Mouse (Mus musculus): ENCODE results near the gene Gm10491.
A peak's percentile ranks its signal among the peaks of the same experiment; 100 is the strongest.
"Not testable (repeated sequence)": the region's sequence is repeated elsewhere in the genome, so short reads cannot be mapped to it uniquely, and the experiment has no call there.

Gm10491 gene

DNA sequence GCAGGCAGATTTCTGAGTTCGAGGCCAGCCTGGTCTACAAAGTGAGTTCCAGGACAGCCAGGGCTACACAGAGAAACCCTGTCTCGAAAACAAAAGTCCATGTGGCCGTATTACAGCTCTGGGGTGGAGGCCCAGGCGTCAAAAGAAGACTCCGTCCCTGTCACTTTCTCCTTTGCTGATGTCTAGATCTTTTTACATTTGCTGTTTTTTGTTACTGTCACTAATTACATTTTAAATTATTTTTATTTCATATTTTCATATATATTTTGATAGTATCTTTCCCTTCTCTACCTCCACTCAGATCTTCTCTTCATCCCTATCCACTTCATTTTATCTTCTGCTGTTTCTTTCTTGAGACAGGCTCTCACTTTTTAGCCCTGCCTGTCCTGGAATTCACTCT lies at the start of gene Gm10491:
Gene Gm10491, minus strand, starts transcription at position 101 of the 400 bp plus-strand sequence.
- no peak for DNase-seq (ENCODE audit: low spot score)

DNA sequence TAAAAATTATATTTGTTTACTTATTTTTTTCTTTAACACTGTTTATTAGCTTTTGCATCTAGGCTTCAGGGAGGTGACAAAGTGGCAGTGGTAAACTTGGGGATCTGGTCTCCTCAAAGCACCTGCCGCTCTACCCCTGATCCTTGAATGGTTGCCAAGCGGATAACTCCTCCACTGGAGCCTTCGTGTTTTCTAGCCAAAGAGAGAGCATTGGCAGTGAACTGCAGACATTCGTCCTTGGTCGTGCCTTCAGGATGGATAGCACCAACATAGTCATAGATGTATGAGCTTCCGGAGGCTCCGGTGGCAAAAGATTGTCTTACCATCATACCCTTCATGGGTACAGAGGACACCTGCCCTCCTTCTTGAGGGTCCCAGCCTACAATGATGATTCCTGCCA lies 42.5 kb upstream of the Gm10491 start:
- DNase-seq (ENCODE audit: low spot score) = no peak

DNA sequence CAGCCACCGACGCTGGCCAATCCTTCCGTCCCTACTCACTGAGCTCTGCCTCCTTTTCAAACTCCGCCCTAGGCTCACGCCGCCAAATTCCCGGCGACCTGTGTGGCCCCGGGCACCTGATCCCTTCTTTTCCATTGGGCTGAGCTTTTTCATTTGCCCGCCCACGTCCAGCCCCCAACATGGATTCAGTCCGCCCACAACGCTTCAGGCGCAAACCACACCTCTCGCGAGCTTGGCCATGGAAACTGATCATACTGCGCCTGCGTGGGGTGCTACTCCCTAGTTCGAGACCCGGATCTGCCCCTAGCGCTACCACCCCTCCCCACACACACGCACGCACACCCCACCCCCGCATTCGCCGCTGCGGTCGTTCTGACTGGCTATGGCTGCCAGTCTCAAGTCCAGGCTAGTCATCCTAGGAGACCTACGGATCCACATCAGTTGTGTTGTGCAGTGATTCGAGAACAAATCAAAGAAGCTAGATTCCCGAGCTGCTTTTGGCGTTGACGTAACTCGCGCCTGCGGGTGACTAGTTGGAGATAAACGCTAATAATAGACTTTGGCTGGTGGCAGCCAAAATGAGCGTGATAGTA lies 40.4 kb upstream of the Gm10491 start:
- DNase-seq (ENCODE audit: low spot score) = peak; percentile 94

DNA sequence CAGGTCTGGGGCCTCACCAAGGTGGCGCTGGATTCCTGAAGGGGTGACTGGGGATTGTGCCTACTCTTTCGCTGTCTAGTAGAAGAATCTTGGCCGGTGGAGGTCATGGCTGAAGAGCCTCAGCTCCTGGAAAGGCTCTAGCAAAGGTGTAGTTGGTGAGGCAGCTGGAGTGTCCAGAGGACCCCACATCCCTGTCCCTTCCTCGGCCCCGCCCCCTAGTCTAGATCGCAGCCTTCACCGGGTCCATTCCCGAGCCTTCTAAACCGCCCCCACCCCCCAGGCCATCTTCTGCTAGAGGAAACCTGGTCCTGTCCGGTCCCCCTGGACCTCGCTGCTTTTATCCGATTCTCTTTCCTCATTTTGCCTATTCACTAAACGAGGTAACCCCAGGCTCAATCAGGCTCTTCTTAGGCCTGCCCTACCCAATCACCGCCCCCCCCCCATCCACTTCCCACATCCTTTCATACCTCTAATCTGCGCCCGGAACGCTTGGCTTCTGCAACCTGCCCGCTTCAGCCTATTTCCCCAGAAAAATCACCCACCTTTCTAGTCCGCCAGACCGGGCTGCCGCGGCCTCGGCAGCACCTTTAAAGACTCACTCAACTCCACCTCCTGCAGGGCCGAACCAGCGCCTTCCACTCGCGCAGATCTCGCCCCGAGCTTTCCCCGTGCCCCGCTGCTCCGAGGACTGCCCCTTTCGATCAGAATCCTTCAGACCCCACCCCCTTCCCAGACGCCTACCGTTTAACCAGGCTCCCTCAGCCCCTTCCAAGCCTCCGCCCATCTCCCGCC lies 39.7 kb upstream of the Gm10491 start, which contains the start of gene Hdac6:
Gene Hdac6, minus strand, starts transcription at position 782 of the 792 bp plus-strand sequence.
- peak; percentile 27 for DNase-seq (ENCODE audit: low spot score)

DNA sequence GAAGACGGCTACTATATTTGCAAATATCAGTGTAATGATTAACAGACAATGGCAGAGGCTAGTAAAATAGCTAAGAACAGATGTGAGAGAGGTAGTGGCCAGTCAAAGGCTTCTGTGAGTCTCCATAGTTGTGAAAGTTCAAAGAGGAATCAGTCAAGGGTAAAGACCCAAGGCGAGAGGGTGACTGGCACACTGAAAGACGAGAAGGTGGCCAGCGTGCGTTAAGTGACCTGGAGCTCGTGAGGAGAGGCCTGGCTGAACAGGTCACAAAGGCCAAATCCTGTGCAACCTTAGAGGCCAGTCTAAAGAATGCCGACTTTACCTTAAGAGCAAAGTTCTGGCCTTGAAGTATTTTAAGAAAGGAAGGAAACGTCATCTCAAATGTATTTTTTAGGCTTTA lies 38.0 kb upstream of the Gm10491 start:
- DNase-seq (ENCODE audit: low spot score) = no peak

DNA sequence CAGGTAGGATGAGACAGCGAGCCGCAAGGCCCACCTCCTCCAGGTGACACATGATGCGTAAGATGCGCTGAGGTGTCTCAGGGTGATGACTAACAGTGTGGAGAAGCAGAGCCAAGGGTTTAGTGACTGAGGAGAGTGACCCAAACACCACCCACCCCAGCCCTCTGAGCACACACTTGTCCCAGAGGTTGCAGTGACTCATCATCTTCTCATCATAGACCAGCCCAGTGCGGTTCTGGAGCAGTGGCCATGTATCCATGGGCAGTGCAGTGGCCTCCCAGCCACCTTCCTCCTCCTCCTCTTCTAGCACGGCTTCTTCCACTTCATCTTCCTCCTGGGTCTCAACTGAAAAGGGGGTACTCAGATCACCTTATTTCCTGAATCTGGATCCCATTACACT lies 30.0 kb upstream of the Gm10491 start:
- DNase-seq (ENCODE audit: low spot score) = no peak

DNA sequence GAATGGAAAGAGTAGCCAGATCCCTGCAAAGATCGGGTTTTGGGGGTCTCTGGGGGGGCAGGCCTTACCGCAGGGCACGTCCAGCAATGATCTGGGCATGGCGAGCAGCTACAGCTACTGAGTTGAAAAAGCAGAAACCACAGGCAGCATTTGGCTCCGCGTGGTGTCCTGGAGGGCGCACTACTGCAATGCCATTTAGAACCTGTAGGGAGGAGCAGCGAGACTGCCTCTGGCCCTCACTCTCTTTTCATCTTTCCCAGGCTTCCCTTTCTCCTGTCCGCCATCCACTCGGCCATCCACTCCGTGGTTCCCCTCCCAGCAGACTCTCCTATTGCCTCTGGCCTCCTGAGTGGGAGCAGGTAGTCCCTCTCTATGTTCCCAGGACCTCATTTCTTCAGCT lies 29.2 kb upstream of the Gm10491 start:
- no peak for DNase-seq (ENCODE audit: low spot score)

DNA sequence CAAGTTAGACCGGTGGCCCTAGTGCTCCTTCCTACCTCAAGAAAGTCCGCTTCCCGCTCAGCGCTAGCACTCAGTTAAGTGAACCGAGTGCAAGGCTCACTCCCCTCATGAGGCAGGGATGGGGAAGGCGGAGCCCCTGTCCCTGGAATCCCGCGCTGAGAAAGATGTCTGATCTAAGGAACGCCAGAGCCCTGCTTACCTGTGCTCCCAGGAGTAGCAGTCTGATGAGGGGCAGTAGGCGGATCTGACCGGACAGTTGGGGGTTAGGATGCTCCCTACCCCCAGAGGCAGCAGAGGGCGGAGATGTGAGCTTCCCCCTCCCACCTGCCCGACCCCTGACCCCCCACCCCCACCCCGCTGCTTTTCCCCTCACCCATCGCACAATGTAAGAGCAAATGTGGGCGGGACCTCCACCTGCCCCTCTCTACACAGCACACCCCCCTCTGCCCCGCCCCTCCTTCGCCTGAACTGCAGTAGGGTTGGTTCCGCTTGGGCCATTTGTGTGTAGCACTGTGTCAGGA lies 20.7 kb upstream of the Gm10491 start, which contains the start of gene Eras:
Gene Eras, minus strand, starts transcription at position 338 of the 521 bp plus-strand sequence.
- no peak for DNase-seq (ENCODE audit: low spot score)

DNA sequence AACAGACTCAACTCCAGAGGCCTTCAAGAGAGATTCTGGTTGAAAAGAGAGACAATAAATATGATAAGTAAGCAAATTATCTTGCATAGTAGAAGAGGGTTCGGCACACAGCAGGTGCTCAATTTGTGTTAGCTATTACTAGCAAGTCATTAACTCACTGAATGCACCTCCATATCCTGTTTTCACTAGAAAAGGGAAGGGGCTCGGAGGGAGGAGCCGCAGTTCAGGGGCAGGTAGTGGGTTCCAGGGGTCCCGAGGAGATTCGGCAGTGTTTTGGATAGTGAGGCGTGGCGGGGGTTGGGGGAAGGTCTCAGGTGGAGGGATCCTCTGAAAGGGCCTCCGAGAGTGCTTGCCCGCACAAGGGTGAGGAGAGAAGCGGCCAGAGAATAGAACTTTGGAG lies 19.5 kb upstream of the Gm10491 start:
- DNase-seq (ENCODE audit: low spot score) = no peak

DNA sequence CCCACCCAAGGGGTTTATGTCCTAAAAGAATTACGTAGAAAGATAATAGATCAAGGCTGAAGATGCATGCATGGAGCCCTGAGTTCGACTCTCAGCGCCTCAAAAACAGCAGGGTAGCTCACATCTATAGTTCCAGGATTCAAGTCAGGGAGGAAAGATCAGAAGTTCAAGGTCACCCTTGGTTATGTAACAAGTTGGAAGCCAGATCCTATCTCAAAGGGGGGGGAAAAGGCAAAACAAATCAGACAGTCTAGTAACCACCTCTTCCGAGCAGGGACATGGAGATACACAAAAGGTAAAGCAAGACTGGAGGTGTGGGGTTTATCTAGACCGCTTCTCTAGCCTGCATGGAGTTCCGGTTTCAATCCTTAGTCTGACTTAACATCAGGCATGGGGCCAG lies 18.6 kb upstream of the Gm10491 start:
- DNase-seq (ENCODE audit: low spot score) = no peak

DNA sequence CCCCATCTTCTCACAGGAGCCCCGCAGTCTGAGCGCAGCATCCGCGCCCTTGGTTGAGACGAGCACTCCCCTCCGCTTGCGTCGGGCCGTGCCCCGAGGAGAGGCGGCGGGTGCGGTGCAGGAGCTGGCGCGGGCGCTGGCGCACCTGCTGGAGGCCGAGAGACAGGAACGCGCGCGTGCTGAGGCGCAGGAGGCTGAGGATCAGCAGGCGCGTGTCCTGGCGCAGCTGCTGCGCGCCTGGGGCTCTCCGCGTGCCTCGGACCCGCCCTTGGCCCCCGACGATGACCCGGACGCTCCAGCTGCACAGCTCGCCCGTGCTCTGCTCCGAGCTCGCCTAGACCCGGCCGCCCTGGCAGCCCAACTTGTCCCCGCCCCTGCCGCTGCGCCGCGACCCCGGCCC lies 14.4 kb upstream of the Gm10491 start:
- DNase-seq (ENCODE audit: low spot score) = no peak

DNA sequence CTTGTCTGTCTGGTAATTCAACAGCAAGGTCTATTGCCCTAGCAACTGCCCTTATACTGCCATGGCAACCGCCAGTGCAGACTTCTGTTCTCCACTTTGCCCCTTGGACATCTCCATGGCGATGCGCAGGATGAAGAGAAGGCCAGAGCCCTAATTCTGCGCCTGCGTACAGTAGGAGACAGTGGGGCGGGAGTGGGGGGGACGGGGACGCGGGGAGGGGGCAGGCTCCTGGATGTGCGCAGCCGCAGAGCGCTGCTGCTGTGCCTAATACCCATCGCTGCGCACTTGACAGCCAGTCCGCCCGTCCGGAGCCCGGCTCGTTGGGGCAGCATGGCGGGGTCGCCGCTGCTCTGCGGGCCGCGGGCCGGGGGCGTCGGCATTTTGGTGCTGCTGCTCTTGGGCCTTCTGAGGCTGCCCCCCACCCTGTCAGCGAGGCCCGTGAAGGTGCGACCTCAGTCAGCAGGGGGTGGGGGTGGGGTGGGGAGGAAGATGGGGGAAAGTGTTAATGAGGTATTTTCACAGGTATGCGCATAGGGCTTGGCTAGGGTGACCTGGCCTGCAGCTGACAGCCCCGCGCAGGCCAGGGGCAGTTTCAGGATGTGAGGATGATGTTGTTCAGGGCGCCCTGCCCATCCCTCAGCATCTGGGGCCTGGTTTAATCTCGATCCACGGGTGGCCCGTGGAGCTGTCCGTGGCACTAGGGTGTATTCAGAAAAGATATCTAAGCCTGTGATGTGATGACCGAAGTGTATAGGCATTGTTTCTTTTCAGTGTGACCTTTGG lies 12.2 kb upstream of the Gm10491 start, which contains the start of gene Pcsk1n:
Gene Pcsk1n, plus strand, starts transcription at position 222 of the 783 bp plus-strand sequence.
- peak; percentile 90 for DNase-seq (ENCODE audit: low spot score)

DNA sequence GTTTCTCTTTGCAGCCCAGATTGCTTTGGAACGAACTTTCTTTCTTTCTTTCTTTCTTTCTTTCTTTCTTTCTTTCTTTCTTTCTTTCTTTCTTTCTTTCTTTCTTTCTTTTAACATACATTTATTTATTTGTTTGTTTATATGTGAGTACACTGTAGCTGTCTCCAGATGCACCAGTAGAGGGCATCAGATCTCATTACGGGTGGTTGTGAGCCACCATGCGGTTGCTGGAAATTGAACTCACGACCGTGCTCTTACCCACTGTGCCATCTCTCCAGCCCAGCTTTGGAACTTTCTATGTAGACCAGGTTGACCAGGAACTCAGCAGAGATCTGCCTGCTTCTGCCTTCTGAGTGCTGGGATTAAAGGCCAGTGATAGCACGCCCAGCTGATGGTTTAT lies 10.3 kb upstream of the Gm10491 start:
- not testable (repeated sequence) for DNase-seq (ENCODE audit: low spot score)

DNA sequence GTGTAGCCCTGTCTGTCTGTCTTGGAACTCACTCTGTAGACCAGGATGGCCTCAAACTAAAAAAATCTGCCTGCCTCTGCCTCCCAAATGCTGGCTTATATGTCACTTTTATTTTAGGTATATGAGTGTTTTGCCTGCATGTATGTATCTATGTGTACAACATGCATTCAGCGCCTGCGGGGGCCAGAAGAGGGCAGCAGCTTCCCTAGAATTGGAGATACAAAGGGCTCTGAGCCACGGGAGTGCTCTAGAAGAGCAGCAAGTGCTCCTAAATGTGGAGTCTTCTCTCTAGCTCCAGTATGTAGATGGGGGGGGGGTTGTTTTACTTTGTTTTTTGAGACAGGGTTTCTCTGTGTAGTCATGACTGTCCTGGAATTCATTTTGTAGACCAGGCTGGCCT lies 8.0 kb upstream of the Gm10491 start:
- DNase-seq (ENCODE audit: low spot score) = not testable (repeated sequence)

DNA sequence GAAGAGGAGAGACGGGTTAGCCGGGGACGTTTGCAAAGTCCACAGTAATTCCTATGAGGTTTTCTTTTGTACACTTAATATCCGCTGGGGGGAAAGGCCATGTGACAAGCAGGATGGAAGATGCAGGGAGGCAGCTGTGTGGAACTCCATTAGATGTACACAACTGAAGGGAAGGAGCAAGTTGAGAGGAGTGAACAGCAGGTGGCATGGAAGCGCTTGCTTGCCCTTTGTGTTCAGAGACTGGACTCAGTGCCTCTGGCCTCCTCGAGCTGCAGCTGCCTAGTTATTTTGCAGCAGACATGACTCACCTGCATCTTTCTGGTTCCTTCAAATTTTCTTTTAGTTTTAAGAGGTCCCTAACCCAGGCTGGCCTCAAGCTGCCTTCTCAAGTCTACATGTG lies 2.8 kb upstream of the Gm10491 start:
- DNase-seq (ENCODE audit: low spot score) = peak; percentile 37

DNA sequence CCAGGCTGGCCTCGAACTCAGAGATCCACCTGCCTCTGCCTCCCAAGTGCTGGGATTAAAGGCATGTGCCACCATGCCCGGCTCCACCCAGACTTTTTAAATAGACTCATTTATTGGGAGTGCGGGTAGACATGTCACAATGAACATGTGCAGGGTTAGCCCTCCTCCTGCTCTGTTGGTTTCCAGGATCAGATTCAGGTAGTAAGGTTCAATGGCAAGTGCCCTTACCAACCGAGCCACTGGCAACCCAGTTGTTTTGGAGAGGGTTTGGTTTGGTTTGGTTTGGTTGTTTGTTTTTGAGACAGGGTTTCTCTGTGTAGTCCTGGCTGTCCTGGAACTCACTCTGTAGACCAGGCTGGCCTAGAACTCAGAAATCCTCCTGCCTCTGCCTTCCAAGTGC lies 1.6 kb upstream of the Gm10491 start, which contains the start of gene Gm10490:
Gene Gm10490, plus strand, starts transcription at position 301 of the 400 bp plus-strand sequence.
- not testable (repeated sequence) for DNase-seq (ENCODE audit: low spot score)

DNA sequence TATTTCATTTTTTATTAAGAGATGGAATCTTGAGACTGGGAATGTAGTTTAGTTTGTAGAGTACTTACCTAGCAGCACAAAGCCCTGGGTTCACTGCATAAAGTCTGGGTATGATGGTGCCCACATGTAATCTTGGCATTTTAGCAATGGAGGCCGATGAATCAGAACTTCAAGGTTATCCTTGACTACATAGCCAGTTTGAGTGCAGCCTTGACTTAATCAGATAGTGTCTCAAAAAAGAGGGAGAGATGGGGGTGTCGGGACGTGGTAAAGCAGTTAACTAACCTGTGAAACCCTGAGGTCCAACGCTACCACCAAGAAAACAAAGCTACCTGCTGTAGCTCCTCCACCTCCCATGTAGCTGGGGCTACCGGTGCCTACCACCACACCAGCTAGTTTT lies 3.2 kb downstream of the Gm10491 start:
- DNase-seq (ENCODE audit: low spot score) = no peak

DNA sequence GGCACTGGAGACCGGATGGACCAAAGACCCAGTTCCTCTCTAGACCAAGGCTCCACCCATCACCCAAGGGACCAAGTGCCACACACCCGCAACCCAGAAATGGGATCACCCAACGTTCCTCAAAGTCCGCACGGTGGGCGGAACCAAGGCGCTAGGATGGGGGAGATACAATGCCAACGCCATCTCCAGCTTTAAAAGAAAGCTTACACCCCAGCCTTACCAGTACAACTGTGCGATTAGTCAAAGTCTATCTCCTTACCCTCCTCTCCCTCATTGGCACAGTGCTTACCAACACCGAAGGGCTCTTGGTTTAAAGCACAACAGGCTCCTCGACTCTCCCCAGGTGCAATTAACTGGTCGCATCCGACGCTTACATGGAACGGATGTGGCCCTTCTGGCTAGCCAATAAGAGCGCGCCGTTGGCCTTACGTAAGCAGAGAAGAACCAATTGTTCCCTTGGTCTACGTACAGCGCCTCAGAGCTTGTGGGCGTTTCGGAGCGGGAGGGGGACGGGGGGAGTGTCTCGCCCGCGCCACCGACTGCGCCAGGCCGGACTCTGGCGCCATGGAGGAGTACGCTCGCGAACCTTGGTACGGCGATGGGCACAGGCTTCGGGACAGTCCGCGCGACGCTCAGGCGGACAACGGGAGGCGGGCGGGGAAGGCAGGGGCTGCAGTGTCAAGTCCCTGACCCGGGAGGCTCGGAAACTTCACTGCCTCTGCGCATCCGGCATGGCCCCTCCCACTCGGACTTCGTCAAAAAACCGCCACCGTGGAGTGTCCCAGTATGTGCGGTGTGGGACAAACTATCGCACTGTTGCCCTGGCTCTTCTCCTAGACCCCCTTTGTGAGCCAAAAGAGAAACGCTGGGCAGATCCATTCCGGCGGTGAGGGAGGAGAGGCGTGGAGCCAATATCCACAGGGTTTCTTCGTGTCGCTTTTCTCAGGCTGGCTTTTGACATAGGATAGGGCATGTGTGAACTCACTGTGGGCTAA lies 8.5 kb downstream of the Gm10491 start, which contains the start of the genes Pqbp1 and Timm17b:
Gene Pqbp1, minus strand, starts transcription at position 390 of the 995 bp plus-strand sequence.
Gene Timm17b, plus strand, starts transcription at position 478 of the 995 bp plus-strand sequence.
- peak; percentile 95 for DNase-seq (ENCODE audit: low spot score)

DNA sequence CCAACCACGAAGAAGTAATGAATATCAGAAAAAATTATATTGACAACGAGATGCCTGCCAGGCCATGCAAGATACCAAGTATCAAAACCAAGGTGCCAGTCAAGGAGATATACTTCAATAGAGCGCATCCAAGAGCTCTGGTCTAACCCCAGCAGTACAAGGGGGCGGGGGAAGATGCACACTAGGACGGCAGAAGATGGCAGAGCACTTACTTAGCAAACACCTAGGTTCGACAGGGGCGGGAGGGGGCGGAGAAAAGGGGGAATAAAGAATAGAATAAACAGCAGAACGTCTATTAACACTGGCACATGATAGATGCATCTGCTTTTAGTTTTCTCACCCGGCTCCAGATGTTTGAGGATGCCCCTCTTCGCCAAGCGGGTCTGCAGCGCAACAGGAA lies 9.4 kb downstream of the Gm10491 start:
- DNase-seq (ENCODE audit: low spot score) = no peak

DNA sequence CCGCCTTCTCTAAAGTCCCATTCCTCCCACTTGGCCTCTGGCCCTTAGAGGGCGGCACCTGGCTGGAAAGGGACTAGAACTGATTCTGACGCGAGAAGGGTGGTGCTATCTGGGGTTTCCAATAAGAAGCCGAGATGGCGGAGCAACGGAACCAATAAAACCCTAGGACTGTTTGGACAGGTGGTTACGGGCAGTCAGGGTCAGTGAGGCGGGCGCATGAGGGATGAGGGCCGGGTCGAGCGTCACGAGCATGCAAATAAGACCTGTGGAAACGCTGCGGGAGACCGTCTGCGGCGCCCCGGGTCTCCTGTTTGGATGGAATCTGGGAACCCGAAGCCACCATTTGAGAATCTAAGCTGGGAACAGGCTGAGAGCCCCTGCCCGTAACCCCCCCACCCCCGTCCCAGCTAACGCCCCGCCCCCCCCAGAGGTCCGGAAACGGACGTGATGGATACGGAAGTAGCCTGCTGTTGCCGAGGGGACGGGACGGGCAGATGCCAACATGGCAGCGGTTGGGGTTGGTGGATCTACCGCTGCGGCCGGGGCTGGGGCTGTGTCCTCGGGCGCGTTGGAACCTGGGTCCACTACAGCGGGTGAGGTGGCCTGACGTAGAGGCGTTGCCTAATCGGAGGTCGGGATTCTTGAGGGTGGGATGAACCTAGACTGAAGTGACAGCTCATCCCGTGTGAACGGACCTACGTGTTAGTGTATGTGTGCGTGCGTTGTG lies 23.6 kb downstream of the Gm10491 start, which contains the start of gene Slc35a2:
Gene Slc35a2, plus strand, starts transcription at position 188 of the 727 bp plus-strand sequence.
- peak; percentile 94 for DNase-seq (ENCODE audit: low spot score)
